Mouse (Mus musculus) megakaryocyte, embryonic 14.5 days (primary cell): ENCODE data around the gene Cela1.

ENCODE experiments used
- FLI1 ChIP-seq: IDR thresholded peaks from 2 replicates; pipeline ENCODE4 v1.6.1; 2012; ENCODE audit warnings: low read length, inconsistent platforms, mixed read lengths
- GATA1 ChIP-seq: IDR thresholded peaks from 3 replicates; pipeline ENCODE4 v1.6.1; 2012; ENCODE audit warnings: mixed read lengths, low read length, inconsistent platforms, borderline replicate concordance

DNA sequence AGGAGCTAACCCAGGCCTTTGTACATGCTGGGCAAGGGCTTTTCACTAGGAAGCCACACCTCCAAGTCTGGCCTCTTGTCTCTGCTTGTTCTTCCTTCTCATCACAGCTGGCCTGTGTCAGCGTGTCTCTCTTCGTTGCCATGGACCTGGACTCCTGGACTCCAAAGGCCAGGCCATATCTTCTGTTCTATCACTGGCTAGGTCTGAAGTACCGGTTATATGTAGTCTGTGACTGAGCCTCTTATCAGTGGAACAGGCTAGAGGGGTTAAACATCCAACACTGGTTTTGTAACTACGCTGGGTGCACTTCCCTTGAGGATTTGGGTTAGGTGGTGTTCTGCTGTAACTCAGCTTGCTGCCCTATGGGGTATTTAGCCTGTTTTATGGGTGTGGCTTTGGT lies 34.3 kb upstream of the Cela1 start:
- TF ChIP-seq GATA1 (no peak), FLI1 (no peak)
